In the genomic region with DNA sequence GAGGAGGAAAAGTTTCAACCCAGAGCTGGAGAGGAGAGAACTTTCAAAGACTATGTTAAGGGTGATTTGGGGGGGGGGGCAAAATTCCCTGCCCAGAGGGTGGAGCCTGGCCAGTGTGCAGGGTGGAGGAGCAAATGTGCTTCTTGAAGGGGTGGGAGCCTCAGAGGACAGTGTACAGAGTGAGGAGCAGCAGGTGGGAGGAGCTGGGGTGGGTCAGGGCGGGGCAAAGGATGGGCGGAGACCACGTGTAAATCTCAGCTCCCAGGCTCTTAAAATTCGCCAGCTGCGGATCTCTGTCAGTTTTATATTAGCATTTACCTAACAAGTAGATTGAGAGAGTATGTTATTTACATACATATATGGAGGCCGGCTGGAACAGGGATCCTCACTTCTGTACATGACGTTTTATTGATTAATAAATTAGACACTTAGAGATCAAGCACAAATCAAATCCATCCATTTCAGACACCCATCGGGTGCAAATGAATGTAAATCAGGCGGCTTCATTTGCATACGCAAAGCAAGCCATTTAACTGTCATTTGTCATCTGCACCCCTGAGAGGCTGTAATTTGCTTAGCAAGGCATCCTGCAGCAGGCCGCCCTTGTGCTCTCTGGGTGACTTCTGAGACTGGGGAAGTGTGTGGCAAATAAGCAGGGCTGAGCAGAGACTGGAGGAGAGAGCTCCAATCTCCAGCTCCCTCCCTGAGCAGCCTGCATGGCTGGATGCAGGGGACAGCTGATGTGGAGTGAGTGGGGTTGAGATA, we compare ENCODE assay signal across 14 mouse cellular contexts.
DNase-seq lines count a peak whose midpoint lies in the region; ATAC-seq lines count a peak whose summit lies in the region.
"Had no signal": no experiment of that assay in that cellular context is flagged by ENCODE, and none has a peak within 500 bp of the region (broad histone marks: within the 10 kb centered on the region; RNA-seq: fewer than 3 reads in every experiment).

No protein-coding gene starts in this region.

- peak; percentile 91 for ATAC-seq in kidney, embryonic 14.5 days (ENCODE audit: low FRiP score, low TSS enrichment)
- peak; percentile 85 for ATAC-seq in forebrain, embryonic 12.5 days (ENCODE audit: low FRiP score)
- ATAC-seq in limb, embryonic 15.5 days (ENCODE audit: insufficient number of reproducible peaks, low FRiP score, low TSS enrichment, low read depth): peak; percentile 68; the same call in 1 of the 2 replicates
- ATAC-seq: Patski had no signal

- no peaks in the 10 kb centered on the region for H3K4me1 ChIP-seq in kidney, embryonic 14.5 days (ENCODE audit: control insufficient read depth, insufficient read depth, low read length)
- peaks cover 12% of the 10 kb centered on the region for H3K4me1 ChIP-seq in forebrain, embryonic 12.5 days
- 0 out of 2 replicates have a peak, but pooled peaks cover 6% of the 10 kb centered on the region for H3K4me1 ChIP-seq in limb, embryonic 15.5 days
- H3K4me1 ChIP-seq: megakaryocyte, embryonic 14.5 days had no signal

- no peak overlapping the region for H3K27ac ChIP-seq in kidney, embryonic 14.5 days (ENCODE audit: low read depth, low read length)
- peak overlapping the region; percentile 65 for H3K27ac ChIP-seq in forebrain, embryonic 12.5 days
- no peak overlapping the region for H3K27ac ChIP-seq in limb, embryonic 15.5 days

- H3K9me3 ChIP-seq in kidney, embryonic 14.5 days (ENCODE audit: control insufficient read depth, low read length): no peaks in the 10 kb centered on the region
- H3K9me3 ChIP-seq in forebrain, embryonic 12.5 days: no peaks in the 10 kb centered on the region
- H3K9me3 ChIP-seq in limb, embryonic 15.5 days: no peaks in the 10 kb centered on the region

- no peaks in the 10 kb centered on the region for H3K27me3 ChIP-seq in kidney, embryonic 14.5 days (ENCODE audit: control insufficient read depth, insufficient read depth, low read length)
- H3K27me3 ChIP-seq in forebrain, embryonic 12.5 days: no peaks in the 10 kb centered on the region
- H3K27me3 ChIP-seq in limb, embryonic 15.5 days: peaks cover 5% of the 10 kb centered on the region; the same call in 1 of the 2 replicates
- H3K27me3 ChIP-seq: Patski had no signal

- H3K9ac ChIP-seq in kidney, embryonic 14.5 days (ENCODE audit: low read depth, low read length): no peak overlapping the region
- no peak overlapping the region for H3K9ac ChIP-seq in forebrain, embryonic 12.5 days
- no peak overlapping the region for H3K9ac ChIP-seq in limb, embryonic 15.5 days

- 4% methylated on average over 11 of the region's 11 CpGs for WGBS in kidney, embryonic 14.5 days
- 7% methylated on average over 11 of the region's 11 CpGs for WGBS in forebrain, embryonic 12.5 days
- WGBS in limb, embryonic 15.5 days: 5% methylated on average over 11 of the region's 11 CpGs

- H3K4me3 ChIP-seq in kidney, embryonic 14.5 days (ENCODE audit: low read length): no peak overlapping the region
- H3K4me3 ChIP-seq in forebrain, embryonic 12.5 days (replicated peaks): no peak overlapping the region
- H3K4me3 ChIP-seq in limb, embryonic 15.5 days: no peak overlapping the region
- H3K4me3 ChIP-seq: megakaryocyte, embryonic 14.5 days had no signal

- H3K36me3 ChIP-seq in kidney, embryonic 14.5 days (ENCODE audit: control insufficient read depth, insufficient read depth, low read length): no peaks in the 10 kb centered on the region
- no peaks in the 10 kb centered on the region for H3K36me3 ChIP-seq in forebrain, embryonic 12.5 days (replicated peaks)
- H3K36me3 ChIP-seq in limb, embryonic 15.5 days: no peaks in the 10 kb centered on the region

- no peak overlapping the region for H3K4me2 ChIP-seq in kidney, embryonic 14.5 days (replicated peaks; ENCODE audit: low read depth, low read length)
- peak overlapping the region; percentile 11; the same call in 1 of the 2 replicates for H3K4me2 ChIP-seq in forebrain, embryonic 12.5 days
- no peak overlapping the region for H3K4me2 ChIP-seq in limb, embryonic 15.5 days
- H3K4me2 ChIP-seq: liver, embryonic 11.5 days had no signal

- DNase-seq in kidney, postnatal 10 days: no peak
- DNase-seq in ES-CJ7 (ENCODE audit: low read depth, low spot score): peak; percentile 54
- DNase-seq in natural killer cell, adult 2 months (ENCODE audit: low spot score in 2 of 2): no peak
- no peak for DNase-seq in spleen, postnatal 14 days (ENCODE audit: low spot score in 2 of 2)
- DNase-seq in embryo, embryonic 10 days (ENCODE audit: low spot score): no peak
- DNase-seq: cerebellum, postnatal 25 days; heart, adult 11 months; layer of hippocampus, adult 9-11 months had no signal
